Mouse (Mus musculus): Measurements from ENCODE around the gene Rpl27.
"Not testable (repeated sequence)": the region's sequence is repeated elsewhere in the genome, so short reads cannot be mapped to it uniquely, and the experiment has no call there.

The Rpl27 gene

GRCm38 (mm10) chr11:101448274-101448746, 6.2 kb downstream of the Rpl27 start, which contains the start of gene Ifi35:
Gene Ifi35, plus strand, starts transcription at chr11:101448407.
- no peak for DNase-seq

- DNase-seq = no peak
These were observed 6.8 kb downstream of the Rpl27 start for GRCm38 (mm10) chr11:101448899-101449298.

- not testable (repeated sequence) for DNase-seq
These were observed 7.5 kb downstream of the Rpl27 start for GRCm38 (mm10) chr11:101449596-101449995.

GRCm38 (mm10) chr11:101450394-101450793, 8.3 kb downstream of the Rpl27 start:
- no peak for DNase-seq

- no peak for DNase-seq
These were observed 9.4 kb downstream of the Rpl27 start for GRCm38 (mm10) chr11:101451536-101451935.

GRCm38 (mm10) chr11:101452093-101452774, 10.1 kb downstream of the Rpl27 start:
- no peak for DNase-seq

- no peak for DNase-seq
These were observed 12.6 kb downstream of the Rpl27 start for GRCm38 (mm10) chr11:101454702-101455101.

- DNase-seq = no peak
These were observed 13.5 kb downstream of the Rpl27 start for GRCm38 (mm10) chr11:101455627-101456026.

GRCm38 (mm10) chr11:101457631-101458030, 15.5 kb downstream of the Rpl27 start:
- no peak for DNase-seq

- no peak for DNase-seq
These were observed 16.1 kb downstream of the Rpl27 start for GRCm38 (mm10) chr11:101458217-101458616.

- no peak for DNase-seq
These were observed 17.6 kb downstream of the Rpl27 start for GRCm38 (mm10) chr11:101459716-101460115.

- no peak for DNase-seq
These were observed 18.2 kb downstream of the Rpl27 start for GRCm38 (mm10) chr11:101460321-101460720.

GRCm38 (mm10) chr11:101462141-101462540, 20.0 kb downstream of the Rpl27 start:
- DNase-seq = no peak

GRCm38 (mm10) chr11:101462583-101463440, 20.7 kb downstream of the Rpl27 start:
- no peak for DNase-seq

- no peak for DNase-seq
These were observed 22.4 kb downstream of the Rpl27 start, which contains the start of gene Rnd2 for GRCm38 (mm10) chr11:101464211-101465100. Gene Rnd2, plus strand, starts transcription at chr11:101464999.

- peak; percentile 37 for DNase-seq
These were observed 23.2 kb downstream of the Rpl27 start for GRCm38 (mm10) chr11:101465101-101465868.

GRCm38 (mm10) chr11:101465869-101466551, 23.9 kb downstream of the Rpl27 start, which contains the start of gene Vat1:
Gene Vat1, minus strand, starts transcription at chr11:101466230.
- DNase-seq = peak; percentile 56

- not testable (repeated sequence) for DNase-seq
These were observed 24.5 kb downstream of the Rpl27 start for GRCm38 (mm10) chr11:101466552-101466950.

GRCm38 (mm10) chr11:101467477-101468262, 25.6 kb downstream of the Rpl27 start:
- DNase-seq = peak; percentile 55

GRCm38 (mm10) chr11:101468263-101468688, 26.2 kb downstream of the Rpl27 start:
- DNase-seq = no peak

Measured in right cerebral cortex, postnatal 14 days (tissue).